Mouse (Mus musculus) thymus, postnatal 10 days (tissue): ENCODE measurements around the gene Wasf2.

Source experiments
- DNase-seq, 2 experiments: peaks; one replicate each; pipeline ENCODE4 v3.0.0; 2021; ENCODE audit warnings: low spot score in 2 of 2

Wasf2 gene

GRCm38 (mm10) chr4:133234771-133235170 is 104.5 kb downstream of the Wasf2 start:
- DNase-seq: no peak

GRCm38 (mm10) chr4:133235415-133235814 is 105.1 kb downstream of the Wasf2 start:
- DNase-seq: no peak

DNA sequence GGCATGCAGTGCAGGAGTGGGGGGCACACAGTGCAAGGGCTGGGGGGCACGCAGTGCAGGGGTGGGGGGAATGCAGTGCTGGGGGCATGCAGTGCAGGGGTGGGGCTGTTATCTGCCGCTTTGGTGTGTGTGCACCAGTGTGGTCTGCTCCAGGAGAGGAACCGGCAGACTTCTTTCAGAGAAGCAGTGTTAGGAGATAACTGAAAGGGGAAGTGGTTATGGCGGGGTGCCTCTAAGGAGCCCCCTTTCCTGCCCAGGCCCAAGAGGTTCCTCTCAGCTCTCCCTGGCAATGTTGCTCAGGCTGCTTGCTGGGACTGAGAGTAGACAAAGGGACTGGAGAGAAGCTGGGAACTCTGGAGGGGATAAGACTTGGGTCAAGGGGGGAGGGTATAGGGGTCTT is 107.6 kb downstream of the Wasf2 start:
- DNase-seq: peak; percentile 54 to 64

- DNase-seq: no peak
Observed at GRCm38 (mm10) chr4:133240490-133240921, 110.2 kb downstream of the Wasf2 start, which contains the start of gene Map3k6. Gene Map3k6 (plus strand): TSS chr4:133240818.

DNA sequence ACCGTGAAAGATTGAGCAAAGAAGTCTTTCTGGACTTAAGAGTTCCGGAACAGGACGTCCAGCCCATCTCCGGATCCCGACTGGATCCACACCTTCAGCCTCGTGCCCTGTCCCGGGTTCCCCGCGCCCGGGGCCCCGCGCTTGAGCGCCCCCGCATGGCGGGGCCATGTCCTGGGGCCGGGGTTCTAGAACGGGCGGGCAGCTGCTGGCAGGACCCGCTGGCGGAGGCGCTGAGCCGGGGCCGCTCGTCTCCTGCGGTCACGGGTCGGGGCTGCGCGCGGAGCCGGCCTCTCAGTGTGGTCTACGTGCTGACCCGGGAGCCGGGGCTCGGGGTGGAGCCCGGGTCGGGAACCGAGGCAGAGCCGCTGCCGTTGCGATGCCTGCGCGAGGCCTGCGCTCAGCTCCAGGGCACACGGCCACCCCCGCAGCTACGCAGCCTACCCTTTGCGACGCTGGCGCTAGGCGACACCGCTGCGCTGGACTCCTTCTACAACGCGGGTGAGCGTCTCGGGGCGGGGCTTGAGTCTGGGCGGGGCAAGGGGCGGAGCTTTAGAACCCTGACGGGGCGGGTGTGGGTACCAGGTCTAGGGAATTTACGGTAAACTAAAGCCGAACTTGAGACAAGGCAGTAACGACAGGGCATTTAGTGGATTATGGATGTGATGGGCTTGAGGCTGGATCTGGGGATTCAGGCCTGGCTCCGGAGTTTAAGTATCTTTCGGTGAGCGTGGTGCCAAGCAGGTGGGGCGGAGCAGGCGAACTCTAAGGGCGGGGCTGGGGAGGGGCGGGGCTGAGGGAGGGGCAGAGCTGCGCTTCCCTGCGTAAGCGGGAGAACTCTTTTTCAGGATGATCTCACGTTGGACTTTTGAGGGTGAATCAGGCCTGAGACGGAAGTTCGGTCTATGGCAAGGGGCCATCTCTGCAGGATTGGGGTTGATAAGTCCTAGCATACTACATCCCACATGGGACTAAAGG is 110.9 kb downstream of the Wasf2 start:
- DNase-seq: peak; percentile 86 to 90

DNA sequence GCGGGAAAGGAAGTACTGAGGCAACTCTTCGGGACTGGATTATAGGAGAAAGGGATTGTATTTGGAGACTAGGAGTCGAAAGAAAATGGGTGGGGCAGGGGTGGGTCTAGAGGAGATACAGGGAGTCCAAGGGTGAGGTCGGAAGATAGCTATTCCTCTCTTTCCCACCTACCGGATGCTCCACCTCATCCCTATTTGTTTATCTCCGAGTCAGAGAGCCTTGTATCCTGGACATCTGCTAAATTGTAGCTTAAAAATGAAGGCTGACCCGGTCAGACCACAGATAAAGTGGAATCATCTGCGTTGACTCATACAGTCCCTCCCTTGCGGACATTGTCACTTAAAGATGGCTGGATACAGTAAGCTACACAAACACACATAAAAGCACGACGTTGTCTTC is 111.6 kb downstream of the Wasf2 start:
- DNase-seq: no peak

DNA sequence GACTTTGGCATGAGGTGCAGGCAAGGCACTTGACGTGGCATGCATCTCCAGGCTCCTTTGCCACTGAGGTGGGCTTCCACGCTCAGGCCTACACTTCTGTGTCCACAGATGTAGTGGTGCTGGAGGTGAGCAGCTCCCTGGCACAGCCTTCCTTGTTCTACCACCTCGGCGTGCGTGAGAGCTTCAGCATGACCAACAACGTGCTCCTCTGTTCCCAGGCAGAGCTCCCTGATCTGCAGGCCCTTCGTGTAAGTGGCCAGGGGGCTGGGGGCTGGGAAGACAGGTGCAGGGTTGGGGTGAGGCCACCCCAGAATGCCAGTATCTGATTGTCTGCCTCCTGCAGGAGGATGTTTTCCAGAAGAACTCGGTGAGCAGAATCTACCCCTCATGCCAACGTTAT is 112.4 kb downstream of the Wasf2 start:
- DNase-seq: peak in 1 of 2 experiments; percentile 2

DNA sequence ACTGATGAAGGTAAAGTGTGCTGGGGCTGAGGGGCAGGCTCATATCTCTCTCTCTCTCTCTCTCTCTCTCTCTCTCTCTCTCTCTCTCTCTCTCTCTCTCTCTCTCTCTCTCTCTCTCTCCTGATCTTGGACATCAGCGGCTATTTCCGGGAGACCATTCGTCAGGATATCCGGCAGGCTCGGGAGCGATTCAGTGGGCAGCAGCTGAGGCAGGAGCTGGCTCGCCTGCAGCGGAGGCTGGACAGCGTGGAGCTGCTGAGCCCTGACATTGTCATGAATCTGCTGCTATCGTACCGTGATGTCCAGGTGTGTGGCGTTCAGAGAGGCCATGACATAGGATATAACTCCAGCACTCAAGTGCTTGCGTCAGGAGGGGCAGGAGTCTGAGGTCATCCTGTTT is 113.2 kb downstream of the Wasf2 start:
- DNase-seq: no peak

- no peak for DNase-seq
Observed at GRCm38 (mm10) chr4:133244289-133244688, 114.0 kb downstream of the Wasf2 start.

DNA sequence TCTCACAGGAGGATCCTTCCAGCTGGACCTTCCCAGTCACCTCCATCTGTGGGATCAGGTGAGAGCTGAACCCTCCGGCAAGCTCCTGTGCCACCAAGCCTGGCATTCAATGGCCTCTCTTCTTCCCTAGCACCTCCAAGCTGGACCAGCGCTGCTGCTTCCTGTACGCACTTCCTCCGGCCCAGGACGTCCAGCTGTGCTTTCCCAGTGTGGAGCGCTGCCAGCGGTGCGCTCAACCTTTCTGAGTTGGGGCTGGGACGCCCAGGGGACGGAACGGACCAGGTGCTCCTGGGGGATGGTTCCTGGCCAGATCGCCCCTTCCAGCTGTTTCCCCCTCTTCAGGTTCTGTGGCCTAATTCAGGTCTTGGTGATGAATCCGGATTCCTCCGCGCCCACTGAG is 116.8 kb downstream of the Wasf2 start:
- DNase-seq: peak in 1 of 2 experiments; percentile 3

GRCm38 (mm10) chr4:133247806-133248449 is 117.6 kb downstream of the Wasf2 start:
- no peak for DNase-seq
